Mouse (Mus musculus) cerebellum, postnatal 4 days (tissue): ENCODE measurements around the gene Auts2.

ENCODE experiments used
- DNase-seq, 2 experiments: peaks; one replicate each; pipeline ENCODE4 v3.0.0; 2022; ENCODE audit warnings: low spot score in 2 of 2, mixed read lengths in 1 of 2

The Auts2 gene

DNA sequence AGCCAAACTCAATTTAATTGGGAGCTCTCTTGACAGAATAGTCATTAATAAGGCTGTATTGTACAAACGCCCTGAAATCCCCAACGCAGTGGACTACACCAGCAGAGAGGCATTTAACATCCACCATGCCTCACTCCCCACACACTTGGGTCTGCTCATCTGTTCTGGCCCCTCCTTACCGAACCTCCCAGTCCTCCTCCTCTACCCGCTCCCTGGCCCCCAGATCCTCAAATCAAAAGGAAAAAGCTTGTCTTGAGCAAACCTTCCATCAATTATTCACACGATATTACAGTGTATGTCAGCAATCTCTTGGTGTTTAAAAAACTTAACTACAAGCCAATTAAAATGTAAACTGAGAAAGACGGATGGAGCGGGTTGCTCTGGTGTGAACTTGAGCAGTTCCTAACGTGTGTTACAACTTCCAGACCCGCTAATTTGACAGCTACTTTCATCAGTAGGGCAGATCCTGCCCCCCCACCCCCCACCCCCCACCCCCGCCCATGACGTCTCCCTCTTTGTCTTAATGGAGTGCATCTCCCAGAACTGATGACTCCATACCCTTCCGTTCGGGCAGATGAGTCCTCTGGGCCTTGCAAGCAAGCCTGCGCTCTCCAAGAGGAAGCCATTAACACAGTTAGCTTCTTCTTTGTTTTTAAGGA lies 703.4 kb downstream of the Auts2 start:
- no peak for DNase-seq

DNA sequence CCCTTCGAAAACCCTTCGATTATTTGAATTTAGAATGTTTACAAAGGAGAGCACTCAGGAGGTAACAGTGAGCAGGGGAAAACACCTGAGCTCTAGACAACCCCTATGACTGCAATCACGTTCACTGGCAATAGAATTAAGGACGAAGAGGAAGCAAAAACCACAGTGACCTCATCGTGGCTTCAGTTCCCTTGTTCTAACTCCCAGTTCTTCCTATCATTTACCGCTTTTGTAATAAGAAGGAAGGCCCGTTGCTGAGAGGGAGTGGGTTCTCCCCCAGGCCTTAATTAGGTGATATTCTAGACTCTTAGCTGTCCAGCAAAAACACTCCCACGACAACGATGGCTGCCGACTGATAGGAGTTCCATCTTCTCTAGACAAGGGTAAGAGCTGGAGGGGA lies 704.1 kb downstream of the Auts2 start:
- DNase-seq = no peak

DNA sequence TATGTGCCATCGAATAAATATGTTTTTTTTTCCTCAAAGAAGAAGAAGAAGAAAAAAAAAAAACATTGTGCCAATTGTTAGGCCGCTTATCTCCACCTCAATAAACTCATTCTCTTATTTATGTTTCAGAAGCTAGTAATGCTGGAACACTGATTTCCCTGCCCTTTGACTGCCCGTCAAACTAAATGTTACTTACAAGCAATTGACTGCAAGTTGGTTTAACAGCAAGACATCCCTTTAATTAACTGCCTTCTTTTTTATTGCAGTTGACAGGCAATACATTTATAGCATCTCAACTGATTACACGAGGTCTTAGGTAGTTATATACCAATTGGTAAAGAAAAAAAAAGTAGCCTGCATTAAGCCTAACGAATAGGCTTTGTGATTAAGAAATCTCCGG lies 705.1 kb downstream of the Auts2 start:
- DNase-seq = no peak

DNA sequence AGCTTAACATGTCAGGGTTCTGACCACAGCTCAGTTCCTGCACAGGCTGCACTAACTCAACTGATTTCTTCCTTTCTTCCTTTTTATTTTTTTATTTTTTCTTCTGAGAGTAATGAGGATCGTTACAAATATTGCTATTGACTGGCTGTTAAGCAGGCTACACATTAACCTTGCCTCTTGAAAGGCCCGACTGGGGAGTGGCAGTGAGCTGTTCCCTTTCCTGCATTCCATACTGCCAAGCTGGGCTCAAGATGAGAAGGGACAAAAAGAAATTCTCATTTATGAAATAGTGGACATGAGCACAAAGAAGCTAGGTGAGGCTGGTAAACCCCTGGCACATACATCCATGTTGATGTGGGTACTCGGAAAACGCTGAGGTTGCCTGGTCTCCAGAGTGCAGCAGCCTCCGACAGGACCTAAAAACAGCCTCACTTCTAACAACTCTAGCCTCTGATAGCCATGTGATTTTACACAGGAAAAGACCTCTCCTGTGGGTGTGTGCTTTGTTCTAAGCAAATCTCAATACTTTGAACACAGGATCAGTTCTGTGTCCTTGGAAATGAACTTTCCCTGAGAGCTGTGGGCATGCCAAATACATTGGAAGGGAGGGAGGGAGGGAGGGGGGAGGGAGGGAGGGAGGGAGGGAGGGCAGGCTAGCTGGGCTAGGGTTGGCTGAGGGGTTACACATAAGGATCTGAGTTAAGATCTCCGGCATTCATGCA lies 707.0 kb downstream of the Auts2 start:
- no peak for DNase-seq

DNA sequence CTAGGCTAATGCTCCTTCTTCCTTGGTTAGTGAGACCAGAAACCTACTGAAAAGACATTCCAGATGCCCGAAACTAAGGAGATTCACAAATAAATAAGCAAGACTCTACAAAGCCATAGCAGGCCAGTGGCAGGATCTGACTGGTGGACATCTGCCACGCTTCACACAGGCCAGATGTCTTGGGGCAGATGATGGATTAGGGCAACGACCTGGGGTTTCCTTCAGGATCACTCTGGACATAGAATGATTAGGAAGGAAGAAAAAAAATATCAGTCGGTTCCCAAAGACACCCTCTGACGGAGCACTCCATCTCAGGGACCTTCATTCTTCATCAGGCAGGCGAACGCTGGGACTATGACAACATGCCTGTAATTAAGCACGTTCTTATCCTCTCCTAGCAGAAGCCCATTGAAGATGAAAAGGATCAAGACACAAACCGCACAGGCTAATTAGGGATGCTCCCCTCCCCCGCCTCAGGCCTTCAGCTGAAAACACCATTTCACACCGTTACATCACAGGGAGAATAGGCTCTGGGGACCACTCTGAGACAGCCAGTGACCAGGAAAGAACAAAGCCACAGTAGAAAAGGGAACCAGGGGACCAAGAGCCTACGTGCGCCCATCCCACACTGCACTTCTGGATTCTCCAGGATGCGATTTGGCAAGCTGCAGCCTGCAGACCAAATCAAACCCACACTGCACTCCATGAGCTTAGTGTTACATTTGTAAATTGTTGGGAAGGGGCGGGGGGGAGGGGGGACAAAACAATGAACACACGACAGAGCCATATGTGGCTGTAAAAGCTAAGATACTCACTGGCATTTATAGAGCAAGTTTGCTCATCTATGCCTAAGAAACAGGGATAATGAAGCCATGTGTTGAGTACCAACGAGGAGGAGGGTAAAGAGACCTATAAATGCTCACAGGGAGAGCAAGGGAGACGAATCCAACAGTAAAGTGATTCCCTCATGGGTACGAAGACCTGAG lies 710.0 kb downstream of the Auts2 start:
- DNase-seq = no peak

DNA sequence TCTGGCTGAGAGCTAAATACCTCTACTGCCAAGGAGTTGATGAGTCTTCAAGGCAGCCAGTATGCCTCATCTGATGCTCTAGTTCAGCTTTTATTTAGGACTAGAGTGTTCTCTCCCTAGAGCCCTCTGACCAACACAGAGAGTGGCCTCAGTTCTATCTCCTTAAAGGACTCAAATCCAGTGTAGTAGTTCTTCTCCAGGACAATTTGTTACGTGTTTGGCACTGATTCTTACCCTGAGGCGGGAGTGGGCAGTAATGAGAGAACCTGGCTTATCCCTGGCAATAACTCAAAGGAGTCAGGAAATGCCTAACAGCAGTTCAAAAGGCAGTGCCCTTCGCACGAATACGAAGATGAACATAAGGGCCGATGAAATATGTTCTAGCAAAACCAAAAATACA lies 713.0 kb downstream of the Auts2 start:
- DNase-seq = no peak

DNA sequence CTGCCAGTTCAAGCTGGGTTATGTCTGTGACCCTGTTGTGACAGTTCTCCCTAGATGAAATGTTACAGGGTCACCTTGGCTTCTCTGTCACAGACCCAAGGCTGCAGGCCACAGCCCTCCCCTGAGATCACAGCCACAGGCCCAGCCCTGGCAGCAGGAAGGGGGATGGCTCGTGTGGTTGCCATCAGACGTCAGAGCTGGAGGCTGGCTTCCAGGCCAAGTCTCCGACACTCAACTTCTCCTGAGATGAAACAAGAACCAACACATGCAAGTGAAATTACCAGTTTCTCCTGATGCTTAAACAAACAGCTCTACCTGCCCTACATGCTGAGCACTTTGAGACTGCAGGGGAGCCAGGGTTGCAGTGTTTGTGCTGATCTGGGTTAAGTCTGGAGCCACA lies 713.9 kb downstream of the Auts2 start:
- no peak for DNase-seq

DNA sequence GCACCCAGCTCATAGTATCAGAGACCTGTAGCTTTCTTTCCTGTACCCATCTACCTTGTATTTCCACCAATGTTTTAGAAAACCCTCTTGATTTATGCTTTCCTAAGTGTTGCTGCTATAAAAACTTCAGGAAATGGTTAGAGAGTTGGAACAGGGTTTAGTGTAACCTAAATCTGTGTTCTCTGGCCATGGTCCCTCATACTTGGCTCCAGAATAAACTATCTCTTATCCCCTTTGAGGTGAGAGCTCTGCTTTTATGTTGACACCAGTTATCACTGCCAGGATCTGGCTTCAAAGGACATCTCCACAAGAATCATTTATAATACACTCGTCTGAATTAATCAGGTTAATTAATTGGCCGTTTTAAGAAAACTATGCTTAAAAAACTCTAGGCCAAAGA lies 714.5 kb downstream of the Auts2 start:
- DNase-seq = no peak

DNA sequence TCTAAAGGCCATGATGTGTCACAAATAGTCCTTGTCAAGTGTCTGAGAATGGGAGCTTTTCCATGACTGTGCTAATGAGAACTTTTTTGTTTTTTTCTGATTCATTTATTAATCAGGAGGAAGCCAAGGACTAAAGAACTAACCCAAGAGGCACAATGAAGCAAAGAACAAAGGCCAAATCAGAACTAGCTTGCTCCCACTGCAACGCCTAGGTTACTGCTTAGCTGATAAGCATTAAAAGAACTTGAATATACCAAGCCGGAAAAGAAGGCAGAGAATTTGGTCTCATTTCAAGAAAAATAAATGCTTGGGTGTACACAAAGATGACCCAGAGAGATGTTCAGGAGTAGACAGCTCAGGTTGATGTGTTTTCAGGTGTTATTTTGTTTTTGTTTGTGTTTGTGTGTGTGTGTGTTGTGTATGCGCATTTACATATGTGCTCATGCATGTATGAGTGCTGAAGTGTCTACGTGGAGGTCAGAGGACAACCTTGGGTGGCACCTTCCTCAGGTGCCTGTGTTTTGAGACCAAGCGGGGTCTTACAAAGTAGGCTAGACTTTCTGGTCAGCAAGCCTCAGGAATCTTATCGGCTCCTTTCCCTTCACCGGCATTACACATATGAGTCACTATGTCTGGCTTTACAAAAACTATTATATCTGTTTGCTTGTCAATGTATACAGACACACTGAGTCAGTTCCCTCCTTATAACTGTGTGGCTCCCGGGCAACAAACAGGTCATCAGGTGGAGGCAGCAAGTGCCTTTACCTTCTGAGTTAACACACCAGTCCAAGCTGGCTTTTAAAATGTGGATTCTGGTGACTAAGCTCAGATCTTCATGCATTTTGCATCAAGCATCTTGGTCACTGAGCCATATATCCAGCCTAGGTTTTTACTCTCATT lies 716.5 kb downstream of the Auts2 start:
- DNase-seq = no peak

DNA sequence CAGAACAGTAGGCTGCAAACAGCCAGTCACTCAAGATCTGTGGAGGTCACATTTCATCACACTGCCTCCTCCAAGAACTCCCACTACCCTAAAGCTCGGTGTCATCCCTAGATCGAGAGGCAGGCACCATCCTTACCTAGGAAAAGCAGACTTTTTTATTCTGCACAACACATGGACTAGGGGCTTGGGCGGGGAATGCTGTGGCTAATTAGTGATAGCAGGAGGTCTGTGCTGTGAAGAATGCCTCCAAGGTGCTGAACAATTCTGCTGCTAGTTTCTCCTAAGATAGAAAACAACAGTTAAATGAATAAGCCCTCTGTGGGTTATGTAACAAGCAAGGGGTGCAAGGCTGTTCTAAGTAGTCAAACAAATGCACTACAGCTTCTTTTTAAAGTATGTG lies 717.7 kb downstream of the Auts2 start:
- no peak for DNase-seq

DNA sequence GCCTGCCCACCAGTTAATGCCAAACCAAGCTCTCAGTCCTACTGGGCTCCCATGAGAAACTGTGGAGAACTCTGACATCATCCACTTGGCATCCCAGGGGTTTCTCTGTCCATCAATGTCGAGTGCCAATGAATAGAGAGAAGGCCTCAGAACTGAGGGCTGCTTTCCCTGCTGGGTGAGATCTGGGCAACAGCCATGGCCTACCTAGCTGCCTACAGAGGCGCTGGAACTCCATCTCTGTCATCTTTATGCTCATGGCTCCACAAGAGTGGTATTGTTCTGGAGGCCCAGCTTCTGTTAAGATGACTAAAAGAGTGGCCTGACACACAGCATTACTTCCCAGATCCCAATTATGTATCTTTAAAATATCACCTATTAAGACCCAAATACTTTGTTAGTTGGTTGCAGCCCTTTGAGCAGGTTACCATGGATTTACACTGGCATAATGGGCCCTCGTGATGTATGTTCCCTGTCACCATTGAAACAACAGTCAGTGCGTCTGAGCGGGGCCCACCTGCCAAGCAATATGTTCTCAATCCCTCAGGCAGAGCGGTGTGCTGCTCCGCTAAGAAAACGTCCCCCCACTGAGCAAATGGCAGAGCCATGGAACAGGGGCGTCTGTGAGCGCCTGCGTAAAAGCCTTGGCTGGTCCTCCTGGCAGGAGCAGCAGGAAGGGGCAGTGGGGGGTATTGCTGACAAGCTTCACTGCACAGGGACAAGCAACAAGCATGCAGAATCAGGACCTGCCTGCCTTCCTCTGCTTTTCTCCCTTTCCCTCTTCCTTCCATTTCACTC lies 718.8 kb downstream of the Auts2 start:
- DNase-seq = peak in 1 of 2 experiments; percentile 49

DNA sequence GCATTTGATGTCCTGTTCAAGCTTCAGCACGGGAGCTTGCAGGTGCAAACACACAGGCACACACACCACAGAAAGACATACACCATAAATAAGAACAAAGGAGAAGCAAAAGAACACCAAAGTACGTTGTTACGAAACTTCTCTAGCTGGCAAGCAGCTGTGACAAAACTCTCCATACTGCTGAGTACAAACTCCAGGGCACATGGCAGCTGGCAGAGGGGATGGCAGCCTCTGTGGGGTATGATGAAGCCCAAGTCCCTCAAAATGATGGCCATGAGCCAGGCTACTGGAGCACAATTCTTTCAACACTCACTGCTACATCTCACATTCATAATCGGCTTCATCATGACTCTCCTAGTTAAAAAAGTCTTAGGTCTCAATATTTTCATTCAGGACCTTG lies 721.7 kb downstream of the Auts2 start:
- DNase-seq = no peak

DNA sequence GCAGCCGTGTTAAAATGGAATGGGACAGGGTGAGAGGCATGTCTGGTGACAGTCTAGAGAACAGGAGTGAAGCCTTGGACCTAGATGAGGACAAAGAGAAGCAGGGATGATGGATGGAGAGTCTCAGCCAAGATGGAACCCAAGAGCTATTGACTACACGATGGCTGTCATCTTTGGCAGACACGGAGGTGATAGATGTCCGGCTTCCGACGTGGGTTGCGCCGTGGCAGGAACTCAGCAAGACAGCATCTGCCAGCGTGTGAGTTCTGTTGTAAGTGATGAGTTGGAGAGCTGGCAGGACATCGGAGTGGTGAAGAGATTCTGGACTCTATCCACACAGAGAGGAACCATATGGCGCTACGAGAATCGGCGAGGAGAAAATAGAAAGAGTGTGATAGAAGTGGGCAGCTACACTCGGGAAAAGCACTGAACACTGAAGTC lies 723.9 kb downstream of the Auts2 start:
- DNase-seq = no peak

DNA sequence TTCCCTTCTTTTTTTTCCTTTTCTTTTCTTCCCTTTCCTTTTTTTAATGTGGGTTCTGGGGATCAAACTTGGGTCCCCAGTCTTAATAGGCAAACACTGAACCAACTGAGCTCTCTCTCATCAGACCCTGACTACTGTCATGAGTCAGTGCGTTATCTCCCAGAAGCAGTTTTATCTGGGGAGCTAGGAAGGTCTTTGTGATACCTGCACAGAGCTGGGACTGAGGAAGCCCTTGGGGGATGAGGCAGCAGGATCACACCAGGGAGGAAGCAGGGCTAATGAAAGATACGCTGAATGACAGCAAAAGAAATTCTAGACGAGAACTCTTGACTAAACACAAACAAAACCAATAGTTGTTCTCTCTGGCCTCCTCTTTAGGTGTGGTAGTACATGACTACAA lies 727.6 kb downstream of the Auts2 start:
- no peak for DNase-seq

DNA sequence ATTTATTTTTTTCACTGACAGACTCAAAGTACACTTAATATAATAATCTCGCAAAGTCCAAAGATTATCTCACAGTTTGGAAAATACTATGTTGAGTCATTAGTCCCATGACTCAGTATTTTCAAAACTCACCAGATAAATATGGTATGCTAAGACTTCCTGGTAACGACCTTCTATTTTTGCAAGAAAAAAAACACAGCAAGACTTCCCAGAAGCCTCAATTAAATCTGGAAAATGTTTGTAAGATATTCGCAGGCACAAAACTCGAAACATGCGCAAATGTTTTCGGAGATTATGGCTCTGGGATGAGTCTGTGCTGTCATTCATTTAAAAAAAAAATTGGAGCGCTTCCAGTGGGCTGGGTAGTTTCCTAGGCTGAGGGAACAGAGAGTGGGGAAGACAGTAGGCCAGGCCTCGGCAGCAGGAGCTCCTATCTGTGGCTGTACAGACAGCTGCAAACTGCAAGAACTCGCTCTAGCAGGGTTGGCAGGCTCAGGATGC lies 728.6 kb downstream of the Auts2 start:
- DNase-seq = no peak

DNA sequence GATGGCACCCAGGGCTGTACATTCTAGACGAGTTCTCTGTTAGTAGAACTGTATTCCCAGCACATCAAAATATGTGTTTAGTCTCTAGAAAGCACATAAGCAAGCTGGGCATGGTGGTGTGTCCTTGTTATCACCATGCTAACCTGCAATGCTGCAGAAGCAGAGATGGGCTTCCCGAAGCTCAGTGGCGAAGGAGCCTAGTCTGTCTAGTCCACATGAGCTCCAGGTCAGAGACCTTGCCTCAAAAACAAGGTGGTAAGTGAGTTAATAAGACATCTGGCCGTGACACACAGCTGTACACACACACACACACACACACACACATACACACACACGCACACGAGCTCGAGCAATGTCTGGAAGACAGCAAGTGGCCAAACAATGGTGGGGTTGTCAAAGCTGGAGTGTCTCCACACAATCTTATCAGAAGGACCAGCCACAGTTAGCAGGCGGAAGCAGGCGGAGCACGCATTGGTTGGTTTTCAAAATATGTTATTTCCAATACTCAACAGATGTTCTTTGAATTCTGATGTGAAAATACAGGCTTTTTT lies 729.1 kb downstream of the Auts2 start:
- no peak for DNase-seq

DNA sequence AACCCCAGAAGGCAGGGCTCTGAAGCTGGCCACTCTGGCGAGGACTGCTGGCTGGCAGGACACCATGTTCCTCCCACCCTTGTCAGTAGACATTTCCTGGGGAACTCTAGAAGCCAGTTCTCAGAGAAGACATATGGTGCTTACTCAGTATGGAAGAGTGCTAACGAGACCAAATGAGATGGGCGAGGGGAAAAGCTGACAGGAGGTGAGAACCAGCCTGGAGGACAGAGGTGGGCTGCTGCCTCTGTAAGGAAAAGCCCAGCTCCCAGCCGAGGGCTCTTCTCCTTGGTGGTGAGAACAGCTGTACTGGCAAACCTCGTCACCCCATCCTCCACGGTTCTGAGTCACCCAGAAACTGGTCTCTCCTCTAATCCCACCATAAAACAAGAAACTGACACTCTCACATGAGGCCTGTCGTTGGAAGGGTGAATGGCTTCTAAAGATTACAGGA lies 729.8 kb downstream of the Auts2 start:
- DNase-seq = no peak

DNA sequence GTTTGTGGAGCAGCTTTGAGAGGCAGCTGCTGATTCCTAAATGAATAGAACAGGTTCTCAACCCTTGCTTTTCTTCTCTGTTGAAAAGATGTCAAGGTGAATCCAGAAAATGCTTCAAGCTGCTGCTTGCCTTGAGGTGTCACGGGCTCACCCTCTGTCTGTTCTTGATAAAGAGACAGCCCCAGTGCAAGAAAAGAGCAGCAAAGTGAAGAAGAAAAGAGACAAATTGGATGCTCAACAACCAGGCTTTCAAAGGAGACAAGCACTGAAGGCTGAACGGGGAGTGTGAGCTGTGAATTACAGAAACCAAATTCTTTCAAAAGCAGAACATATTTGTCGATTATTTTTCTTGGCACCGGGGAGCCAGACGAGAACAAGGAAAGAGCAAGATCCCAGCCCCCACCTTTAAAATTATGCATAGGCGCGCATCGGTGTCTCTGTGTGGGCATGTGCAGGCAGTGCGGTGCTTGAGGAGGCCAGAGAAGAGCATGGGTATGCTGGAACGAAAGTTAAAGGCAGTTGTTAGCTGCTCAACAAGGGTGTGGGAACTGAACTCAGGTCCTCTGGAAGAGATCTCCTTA lies 730.6 kb downstream of the Auts2 start:
- no peak for DNase-seq

DNA sequence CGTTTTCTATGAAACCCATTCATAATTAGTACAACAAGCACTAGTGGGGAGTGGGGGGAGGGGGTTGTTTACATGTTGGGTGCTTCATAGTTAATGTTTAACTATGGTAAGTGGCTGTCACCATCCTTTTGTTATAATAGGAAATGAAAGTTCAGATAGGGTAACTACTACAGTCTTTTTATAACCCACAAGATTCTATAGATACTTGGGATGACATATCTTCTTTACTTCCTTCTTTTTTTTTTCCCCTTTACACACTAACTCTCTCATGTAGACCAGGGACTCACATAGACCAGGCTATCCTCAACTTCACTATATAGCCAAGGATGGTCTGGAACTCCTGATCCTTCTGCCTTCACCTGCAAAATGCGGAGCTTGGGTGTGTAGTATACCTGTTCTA lies 736.8 kb downstream of the Auts2 start:
- DNase-seq = no peak

DNA sequence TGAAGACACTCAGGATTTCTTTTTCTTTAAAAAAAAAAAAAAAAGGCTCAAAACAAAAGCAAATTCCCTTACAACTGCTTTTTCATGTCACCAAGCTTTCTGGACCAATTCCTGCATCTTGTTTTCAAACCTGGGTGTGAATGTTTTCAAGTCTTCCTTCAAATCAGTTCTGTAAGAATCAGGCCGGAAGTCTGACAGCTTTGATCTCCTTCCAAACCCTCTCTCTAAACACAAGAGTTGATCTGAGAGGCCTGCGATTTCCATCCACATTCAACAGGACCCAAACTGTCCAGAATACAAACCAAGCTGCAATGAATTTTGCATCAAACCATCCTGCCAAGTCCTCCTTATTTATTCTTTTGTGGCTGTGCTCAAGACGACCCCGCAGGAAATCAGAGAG lies 737.9 kb downstream of the Auts2 start:
- no peak for DNase-seq
